Mouse (Mus musculus) inflammation-experienced regulatory T-cells (primary cell): Measurements from ENCODE around the gene Mst1. TPM values are rescaled to one million over a fixed set of nuclear protein-coding genes. Genes with fewer than 3 reads are reported as not detected.

Source experiments
- polyA plus RNA-seq, 2 experiments: library from polyadenylated mRNA; unstranded; fragments of 100-300 nt; shearing (Covaris generic); gene quantifications; one replicate each; pipeline ENCODE4 v1.2.1; 2017

The Mst1 gene
- polyA plus RNA-seq, result 1 to 10 TPM; 2.0 to 3.1 TPM

GRCm38 (mm10) chr9:108080168-108080567 lies at the start of gene Mst1:
Gene Mst1 (plus strand): TSS chr9:108080436.

GRCm38 (mm10) chr9:108049016-108049455 lies 31.2 kb upstream of the Mst1 start, which contains the start of gene Gmppb:
Gene Gmppb (plus strand): TSS chr9:108049242.

GRCm38 (mm10) chr9:108052885-108053664 lies 27.2 kb upstream of the Mst1 start, which contains the start of gene Amigo3:
Gene Amigo3 (plus strand): TSS chr9:108053159.

GRCm38 (mm10) chr9:108082988-108083431 lies 2.8 kb downstream of the Mst1 start, which contains the start of gene Rnf123:
Gene Rnf123 (minus strand): TSS chr9:108083346.

GRCm38 (mm10) chr9:108094184-108094941 lies 14.1 kb downstream of the Mst1 start, which contains the start of gene Apeh:
Gene Apeh (minus strand): TSS chr9:108094606.

Other genes with a start within 250 kb of the Mst1 start
- gene Rbm6, start 207.2 kb upstream of the Mst1 start, polyA plus RNA-seq, result 100 to 1,000 TPM in 1 of 2 experiments, 10 to 100 TPM in 1; 94.7 to 118 TPM
- gene Mon1a, start 192.3 kb upstream of the Mst1 start, polyA plus RNA-seq, result 10 to 100 TPM; 22.2 to 26.6 TPM
- 1 to 10 TPM in 1 of 2 experiments, under 1 TPM in 1; 0.17 to 3.5 TPM for gene Mst1r, start 173.6 kb upstream of the Mst1 start, polyA plus RNA-seq
- not detected for gene Actl11, start 152.0 kb upstream of the Mst1 start, polyA plus RNA-seq
- gene Camkv, start 144.8 kb upstream of the Mst1 start, polyA plus RNA-seq, result 1 to 10 TPM in 1 of 2 experiments, under 1 TPM in 1; 0.12 to 2.5 TPM
- gene Traip, start 130.3 kb upstream of the Mst1 start, polyA plus RNA-seq, result 1 to 10 TPM; 3.8 to 8.5 TPM
- 100 to 1,000 TPM; 252 to 291 TPM for gene Uba7, start 104.9 kb upstream of the Mst1 start, polyA plus RNA-seq
- under 1 TPM in 1 of 2 experiments, not detected in 1; 0.14 TPM for gene Gm20661, start 97.4 kb upstream of the Mst1 start, polyA plus RNA-seq
- 1 to 10 TPM in 1 of 2 experiments, under 1 TPM in 1; 0.25 to 1.5 TPM for gene Inka1, start 94.6 kb upstream of the Mst1 start, polyA plus RNA-seq
- under 1 TPM; 0.06 to 0.82 TPM for gene Cdhr4, start 87.9 kb upstream of the Mst1 start, polyA plus RNA-seq
- gene Gm20662, start 84.1 kb upstream of the Mst1 start, polyA plus RNA-seq, result not detected
- gene Ip6k1, start 77.9 kb upstream of the Mst1 start, polyA plus RNA-seq, result 100 to 1,000 TPM; 118 to 147 TPM
- 10 to 100 TPM; 28.8 to 32.0 TPM for gene Gmppb, start 31.2 kb upstream of the Mst1 start, polyA plus RNA-seq
- gene Amigo3, start 27.3 kb upstream of the Mst1 start, polyA plus RNA-seq, result 1 to 10 TPM in 1 of 2 experiments, under 1 TPM in 1; 0.91 to 3.9 TPM
- 100 to 1,000 TPM; 114 to 160 TPM for gene Rnf123, start 2.9 kb downstream of the Mst1 start, polyA plus RNA-seq
- 100 to 1,000 TPM; 122 to 135 TPM for gene Apeh, start 14.2 kb downstream of the Mst1 start, polyA plus RNA-seq
- gene Bsn, start 109.9 kb downstream of the Mst1 start, polyA plus RNA-seq, result under 1 TPM; 0.51 to 0.62 TPM
- gene Dag1, start 183.5 kb downstream of the Mst1 start, polyA plus RNA-seq, result 10 to 100 TPM; 12.6 to 15.8 TPM
- 1 to 10 TPM; 1.3 to 3.2 TPM for gene Nicn1, start 210.0 kb downstream of the Mst1 start, polyA plus RNA-seq
- gene Amt, start 216.4 kb downstream of the Mst1 start, polyA plus RNA-seq, result under 1 TPM; 0.47 to 0.89 TPM
- gene Rhoa, start 225.7 kb downstream of the Mst1 start, polyA plus RNA-seq, result 100 to 1,000 TPM; 352 to 371 TPM
- gene Tcta, start 225.7 kb downstream of the Mst1 start, polyA plus RNA-seq, result 10 to 100 TPM; 13.0 to 15.4 TPM